Mouse (Mus musculus): ENCODE data around the gene Myof.

DNA sequence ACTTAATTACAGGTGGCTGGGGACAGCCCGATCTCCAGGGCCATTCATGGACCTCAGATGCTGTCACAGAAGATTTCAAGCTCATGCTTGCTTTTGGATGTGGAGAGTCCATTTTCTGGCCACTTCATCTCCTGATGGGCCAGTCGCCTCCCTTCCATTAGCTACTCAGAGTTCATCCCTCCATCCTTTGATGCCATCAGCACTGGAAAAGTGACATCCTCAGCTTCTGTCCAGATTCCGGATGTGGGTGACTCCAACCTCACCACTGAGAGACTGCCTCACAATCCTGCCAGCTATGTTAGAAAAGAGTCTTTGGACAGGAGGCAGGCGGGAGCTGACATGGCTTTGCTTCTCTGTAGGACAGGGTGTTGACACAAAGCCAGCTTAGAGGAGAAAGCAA lies 42.5 kb upstream of the Myof start:
- TF ChIP-seq CTCF (IDR thresholded peaks at IDR 0.05; ENCODE audit: insufficient read depth, low read depth, low read length) (no peak), POLR2A (IDR thresholded peaks at IDR 0.05; ENCODE audit: insufficient read depth, low read depth, low read length) (no peak)
